Mouse (Mus musculus): Measurements from ENCODE around the gene Csrnp3. TPM values are rescaled to one million over a fixed set of nuclear protein-coding genes. Genes with fewer than 3 reads are reported as not detected.

Csrnp3 gene
- total and polyA plus RNA-seq, 3 experiments: 0.04 to 0.39 (median 0.34) TPM

DNA sequence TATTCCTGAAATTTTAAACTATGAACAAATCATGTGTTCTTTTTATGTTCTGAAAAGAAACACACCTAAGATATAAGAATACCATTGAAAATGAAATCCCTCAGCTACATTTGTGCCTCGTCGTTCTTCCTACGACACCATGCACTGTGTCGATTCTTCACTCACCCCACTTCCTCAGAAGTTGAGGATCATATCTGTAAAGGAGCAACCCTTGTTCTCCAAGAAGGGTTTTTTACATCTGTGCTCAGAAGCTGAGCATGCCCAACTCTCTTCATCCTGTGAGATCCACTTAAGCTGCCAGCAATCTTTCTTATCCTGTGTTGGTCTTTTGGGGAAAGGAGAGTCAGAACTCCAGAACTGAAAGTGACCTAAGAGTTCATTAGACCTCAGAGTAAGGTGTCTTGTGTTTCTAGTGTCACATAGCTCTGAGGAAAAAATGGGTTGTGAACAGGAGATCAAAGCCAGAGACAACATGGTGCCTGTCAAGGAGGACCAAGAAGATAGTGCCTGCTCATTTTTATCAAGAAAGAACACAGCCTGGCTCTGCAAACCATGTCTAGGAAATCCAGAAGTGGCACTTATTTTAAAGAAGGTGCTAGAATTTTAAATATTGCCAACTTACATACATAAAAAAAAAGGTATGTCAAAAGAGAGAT is 25.3 kb upstream of the Csrnp3 start:
- intact Hi-C loops (cut with DNase I): no loop called here
- H3K4me3 ChIP-seq: no peak overlapping the region
- H3K79me2 ChIP-seq (replicated peaks; ENCODE audit: control insufficient read depth, insufficient read depth, low read length): no peaks in the 10 kb centered on the region
- no peak overlapping the region for H3K9ac ChIP-seq (ENCODE audit: low read depth, low read length)
- TF ChIP-seq CTCF (IDR thresholded peaks at IDR 0.05) (no peak), EP300 (IDR thresholded peaks at IDR 0.05; ENCODE audit: insufficient read depth, low read depth, low read length) (no peak), POLR2A (IDR thresholded peaks at IDR 0.05; ENCODE audit: insufficient read depth, low read depth, low read length) (no peak)
- H3K27me3 ChIP-seq (ENCODE audit: control insufficient read depth, insufficient read depth, low read length): no peaks in the 10 kb centered on the region
- no peak overlapping the region for H3K27ac ChIP-seq
- WGBS: 89% methylated on average over 4 of the region's 4 CpGs
- H3K4me1 ChIP-seq (ENCODE audit: control insufficient read depth, insufficient read depth, low read length): peaks cover 1% of the 10 kb centered on the region; the same call in 1 of the 2 replicates
- no peak for DNase-seq
- H3K36me3 ChIP-seq (ENCODE audit: control insufficient read depth, insufficient read depth, low read length): no peaks in the 10 kb centered on the region

GRCm38 (mm10) chr2:65826314-65826713 is 19.3 kb upstream of the Csrnp3 start:
- Histone ChIP-seq H3K9ac (ENCODE audit: low read depth, low read length) (no peak overlapping the region), H3K4me1 (ENCODE audit: control insufficient read depth, insufficient read depth, low read length) (no peaks in the 10 kb centered on the region), H3K4me3 (no peak overlapping the region), H3K36me3 (ENCODE audit: control insufficient read depth, insufficient read depth, low read length) (no peaks in the 10 kb centered on the region), H3K27me3 (ENCODE audit: control insufficient read depth, insufficient read depth, low read length) (no peaks in the 10 kb centered on the region), H3K27ac (no peak overlapping the region), H3K79me2 (replicated peaks; ENCODE audit: control insufficient read depth, insufficient read depth, low read length) (no peaks in the 10 kb centered on the region)
- intact Hi-C loops (cut with DNase I): no loop called here
- WGBS: 86% methylated on average over 2 of the region's 2 CpGs
- DNase-seq: no peak
- TF ChIP-seq POLR2A (IDR thresholded peaks at IDR 0.05; ENCODE audit: insufficient read depth, low read depth, low read length) (no peak), CTCF (IDR thresholded peaks at IDR 0.05) (no peak), EP300 (IDR thresholded peaks at IDR 0.05; ENCODE audit: insufficient read depth, low read depth, low read length) (no peak)

DNA sequence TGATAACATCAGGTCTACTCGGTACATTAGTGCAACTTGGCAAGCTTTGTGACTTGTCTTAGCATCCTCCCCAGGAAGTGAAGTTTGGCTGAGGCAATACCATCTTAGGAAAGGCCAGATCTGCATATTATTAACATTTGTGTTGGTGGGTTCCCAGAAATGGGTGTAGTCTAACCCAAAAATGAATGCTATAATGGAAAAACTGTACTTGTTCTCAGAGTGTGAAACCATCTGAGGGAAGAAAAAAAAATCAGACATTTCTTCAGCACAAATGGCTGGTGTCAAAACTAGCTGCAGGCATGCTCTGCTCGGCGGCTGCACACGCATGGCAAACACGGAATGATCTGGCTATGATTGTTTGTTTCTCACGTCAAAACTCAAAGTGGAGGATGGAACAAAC is 18.8 kb upstream of the Csrnp3 start:
- no peak for TF ChIP-seq POLR2A (IDR thresholded peaks at IDR 0.05; ENCODE audit: insufficient read depth, low read depth, low read length)
- TF ChIP-seq EP300 (IDR thresholded peaks at IDR 0.05; ENCODE audit: insufficient read depth, low read depth, low read length): no peak
- TF ChIP-seq CTCF (IDR thresholded peaks at IDR 0.05): no peak
- Histone ChIP-seq H3K4me1 (ENCODE audit: control insufficient read depth, insufficient read depth, low read length) (no peaks in the 10 kb centered on the region), H3K27me3 (ENCODE audit: control insufficient read depth, insufficient read depth, low read length) (no peaks in the 10 kb centered on the region), H3K27ac (no peak overlapping the region), H3K79me2 (replicated peaks; ENCODE audit: control insufficient read depth, insufficient read depth, low read length) (no peaks in the 10 kb centered on the region), H3K9ac (ENCODE audit: low read depth, low read length) (no peak overlapping the region), H3K36me3 (ENCODE audit: control insufficient read depth, insufficient read depth, low read length) (no peaks in the 10 kb centered on the region), H3K4me3 (no peak overlapping the region)
- DNase-seq: no peak
- intact Hi-C loops (cut with DNase I): no loop called here
- 74% methylated on average over 6 of the region's 6 CpGs for WGBS

GRCm38 (mm10) chr2:65828699-65829098 is 16.9 kb upstream of the Csrnp3 start:
- 92% methylated on average over 1 of the region's 1 CpGs for WGBS
- no peaks in the 10 kb centered on the region for H3K79me2 ChIP-seq (replicated peaks; ENCODE audit: control insufficient read depth, insufficient read depth, low read length)
- intact Hi-C loops (cut with DNase I): no loop called here
- no peak for TF ChIP-seq POLR2A (IDR thresholded peaks at IDR 0.05; ENCODE audit: insufficient read depth, low read depth, low read length)
- no peak for TF ChIP-seq CTCF (IDR thresholded peaks at IDR 0.05)
- no peak for TF ChIP-seq EP300 (IDR thresholded peaks at IDR 0.05; ENCODE audit: insufficient read depth, low read depth, low read length)
- no peaks in the 10 kb centered on the region for H3K4me1 ChIP-seq (ENCODE audit: control insufficient read depth, insufficient read depth, low read length)
- no peaks in the 10 kb centered on the region for H3K27me3 ChIP-seq (ENCODE audit: control insufficient read depth, insufficient read depth, low read length)
- no peak overlapping the region for H3K27ac ChIP-seq
- no peak overlapping the region for H3K9ac ChIP-seq (ENCODE audit: low read depth, low read length)
- no peak overlapping the region for H3K4me3 ChIP-seq
- H3K36me3 ChIP-seq (ENCODE audit: control insufficient read depth, insufficient read depth, low read length): no peaks in the 10 kb centered on the region
- no peak for DNase-seq

DNA sequence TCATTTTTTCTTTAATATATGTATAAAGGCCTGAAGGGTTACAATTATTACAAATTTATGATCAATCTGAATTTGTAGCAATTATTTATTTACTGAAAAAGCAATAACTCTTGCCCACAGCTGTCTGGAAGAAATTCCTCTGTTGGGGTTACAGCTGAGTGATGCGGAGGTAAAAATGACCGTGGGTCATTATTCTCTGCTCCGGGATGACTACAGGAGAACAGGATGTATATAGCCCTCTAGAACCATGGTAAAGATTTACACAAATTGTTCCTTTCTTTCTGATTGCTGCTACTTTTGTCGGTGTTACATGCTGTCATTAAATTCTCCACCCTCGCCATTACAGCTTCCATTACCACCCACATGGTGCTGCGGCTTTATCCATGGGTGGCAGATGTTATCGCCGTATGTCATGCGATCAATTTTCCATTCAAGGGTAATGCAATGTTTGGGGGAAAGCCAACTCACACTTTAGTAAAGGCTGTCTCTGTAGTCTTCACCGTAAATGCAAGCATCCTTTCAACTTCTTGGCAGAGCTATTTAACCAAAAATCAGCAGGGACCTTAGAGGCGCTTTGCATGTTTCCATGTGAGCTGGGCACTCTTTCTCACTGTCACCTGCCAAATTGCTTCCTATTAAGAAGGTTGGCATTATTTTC is 12.7 kb upstream of the Csrnp3 start:
- Histone ChIP-seq H3K27ac (no peak overlapping the region), H3K36me3 (ENCODE audit: control insufficient read depth, insufficient read depth, low read length) (no peaks in the 10 kb centered on the region), H3K4me3 (no peak overlapping the region), H3K9ac (ENCODE audit: low read depth, low read length) (no peak overlapping the region), H3K4me1 (ENCODE audit: control insufficient read depth, insufficient read depth, low read length) (no peaks in the 10 kb centered on the region), H3K79me2 (replicated peaks; ENCODE audit: control insufficient read depth, insufficient read depth, low read length) (no peaks in the 10 kb centered on the region), H3K27me3 (ENCODE audit: control insufficient read depth, insufficient read depth, low read length) (no peaks in the 10 kb centered on the region)
- TF ChIP-seq POLR2A (IDR thresholded peaks at IDR 0.05; ENCODE audit: insufficient read depth, low read depth, low read length) (no peak), EP300 (IDR thresholded peaks at IDR 0.05; ENCODE audit: insufficient read depth, low read depth, low read length) (no peak), CTCF (IDR thresholded peaks at IDR 0.05) (no peak)
- DNase-seq: no peak
- WGBS: 78% methylated on average over 11 of the region's 11 CpGs
- intact Hi-C loops (cut with DNase I): no loop called here

GRCm38 (mm10) chr2:65833421-65833820 is 12.1 kb upstream of the Csrnp3 start:
- no peak for DNase-seq
- Histone ChIP-seq H3K4me1 (ENCODE audit: control insufficient read depth, insufficient read depth, low read length) (no peaks in the 10 kb centered on the region), H3K79me2 (replicated peaks; ENCODE audit: control insufficient read depth, insufficient read depth, low read length) (no peaks in the 10 kb centered on the region), H3K27me3 (ENCODE audit: control insufficient read depth, insufficient read depth, low read length) (no peaks in the 10 kb centered on the region), H3K4me3 (no peak overlapping the region), H3K9ac (ENCODE audit: low read depth, low read length) (no peak overlapping the region), H3K27ac (no peak overlapping the region), H3K36me3 (ENCODE audit: control insufficient read depth, insufficient read depth, low read length) (no peaks in the 10 kb centered on the region)
- intact Hi-C loops (cut with DNase I): no loop called here
- no peak for TF ChIP-seq EP300 (IDR thresholded peaks at IDR 0.05; ENCODE audit: insufficient read depth, low read depth, low read length)
- TF ChIP-seq CTCF (IDR thresholded peaks at IDR 0.05): no peak
- no peak for TF ChIP-seq POLR2A (IDR thresholded peaks at IDR 0.05; ENCODE audit: insufficient read depth, low read depth, low read length)
- 71% methylated on average over 7 of the region's 7 CpGs for WGBS
